Mouse (Mus musculus): Measurements from ENCODE around the gene H13. TPM values are rescaled to one million over a fixed set of nuclear protein-coding genes. Genes with fewer than 3 reads are reported as not detected.

The H13 gene
- polyA plus RNA-seq, 1 experiment, result 71.3 TPM

- Histone ChIP-seq H3K4me3 (replicated peaks; ENCODE audit: control insufficient read depth, low read depth, low read length) (no peak overlapping the region), H3K27ac (ENCODE audit: control insufficient read depth, insufficient read depth, low read depth, low read length, poor library complexity) (no peak overlapping the region), H3K4me1 (ENCODE audit: control insufficient read depth, insufficient read depth, low read length) (no peaks in the 10 kb centered on the region)
- WGBS, result 44% methylated on average over 3 of the region's 3 CpGs
- TF ChIP-seq POLR2A (IDR thresholded peaks at IDR 0.05; ENCODE audit: borderline replicate concordance, control insufficient read depth, low read depth, low read length) (no peak), CTCF (IDR thresholded peaks at IDR 0.05; ENCODE audit: control insufficient read depth, insufficient read depth, low read length) (no peak)
Measured at GRCm38 (mm10) chr2:152629239-152629638, 40.0 kb upstream of the H13 start.

GRCm38 (mm10) chr2:152629904-152630303 is 39.4 kb upstream of the H13 start:
- TF ChIP-seq POLR2A (IDR thresholded peaks at IDR 0.05; ENCODE audit: borderline replicate concordance, control insufficient read depth, low read depth, low read length), result no peak
- no peak for TF ChIP-seq CTCF (IDR thresholded peaks at IDR 0.05; ENCODE audit: control insufficient read depth, insufficient read depth, low read length)
- WGBS, result 88% methylated on average over 6 of the region's 6 CpGs
- H3K27ac ChIP-seq (ENCODE audit: control insufficient read depth, insufficient read depth, low read depth, low read length, poor library complexity), result no peak overlapping the region
- H3K4me1 ChIP-seq (ENCODE audit: control insufficient read depth, insufficient read depth, low read length), result no peaks in the 10 kb centered on the region
- H3K4me3 ChIP-seq (replicated peaks; ENCODE audit: control insufficient read depth, low read depth, low read length), result no peak overlapping the region

GRCm38 (mm10) chr2:152633334-152633733 is 35.9 kb upstream of the H13 start:
- Histone ChIP-seq H3K4me3 (replicated peaks; ENCODE audit: control insufficient read depth, low read depth, low read length) (no peak overlapping the region), H3K4me1 (ENCODE audit: control insufficient read depth, insufficient read depth, low read length) (no peaks in the 10 kb centered on the region), H3K27ac (ENCODE audit: control insufficient read depth, insufficient read depth, low read depth, low read length, poor library complexity) (no peak overlapping the region)
- 62% methylated on average over 17 of the region's 17 CpGs for WGBS
- TF ChIP-seq POLR2A (IDR thresholded peaks at IDR 0.05; ENCODE audit: borderline replicate concordance, control insufficient read depth, low read depth, low read length) (no peak), CTCF (IDR thresholded peaks at IDR 0.05; ENCODE audit: control insufficient read depth, insufficient read depth, low read length) (no peak)

GRCm38 (mm10) chr2:152634311-152634710 is 35.0 kb upstream of the H13 start:
- TF ChIP-seq CTCF (IDR thresholded peaks at IDR 0.05; ENCODE audit: control insufficient read depth, insufficient read depth, low read length) (no peak), POLR2A (IDR thresholded peaks at IDR 0.05; ENCODE audit: borderline replicate concordance, control insufficient read depth, low read depth, low read length) (no peak)
- WGBS, result 82% methylated on average over 29 of the region's 29 CpGs
- no peaks in the 10 kb centered on the region; the same call in 1 of the 2 replicates for H3K4me1 ChIP-seq (ENCODE audit: control insufficient read depth, insufficient read depth, low read length)
- no peak overlapping the region for H3K4me3 ChIP-seq (replicated peaks; ENCODE audit: control insufficient read depth, low read depth, low read length)
- H3K27ac ChIP-seq (ENCODE audit: control insufficient read depth, insufficient read depth, low read depth, low read length, poor library complexity), result no peak overlapping the region

- Histone ChIP-seq H3K4me1 (ENCODE audit: control insufficient read depth, insufficient read depth, low read length) (no peaks in the 10 kb centered on the region; the same call in 1 of the 2 replicates), H3K4me3 (replicated peaks; ENCODE audit: control insufficient read depth, low read depth, low read length) (no peak overlapping the region), H3K27ac (ENCODE audit: control insufficient read depth, insufficient read depth, low read depth, low read length, poor library complexity) (no peak overlapping the region)
- 70% methylated on average over 23 of the region's 23 CpGs for WGBS
- TF ChIP-seq CTCF (IDR thresholded peaks at IDR 0.05; ENCODE audit: control insufficient read depth, insufficient read depth, low read length) (no peak), POLR2A (IDR thresholded peaks at IDR 0.05; ENCODE audit: borderline replicate concordance, control insufficient read depth, low read depth, low read length) (no peak)
Measured at GRCm38 (mm10) chr2:152636246-152637005, 32.8 kb upstream of the H13 start.

- Histone ChIP-seq H3K4me1 (ENCODE audit: control insufficient read depth, insufficient read depth, low read length) (no peaks in the 10 kb centered on the region; the same call in 1 of the 2 replicates), H3K27ac (ENCODE audit: control insufficient read depth, insufficient read depth, low read depth, low read length, poor library complexity) (no peak overlapping the region), H3K4me3 (replicated peaks; ENCODE audit: control insufficient read depth, low read depth, low read length) (no peak overlapping the region)
- 73% methylated on average over 6 of the region's 6 CpGs for WGBS
- TF ChIP-seq POLR2A (IDR thresholded peaks at IDR 0.05; ENCODE audit: borderline replicate concordance, control insufficient read depth, low read depth, low read length), result no peak
- TF ChIP-seq CTCF (IDR thresholded peaks at IDR 0.05; ENCODE audit: control insufficient read depth, insufficient read depth, low read length), result no peak
Measured at GRCm38 (mm10) chr2:152637006-152637322, 32.3 kb upstream of the H13 start.

GRCm38 (mm10) chr2:152637381-152637780 is 31.9 kb upstream of the H13 start:
- TF ChIP-seq CTCF (IDR thresholded peaks at IDR 0.05; ENCODE audit: control insufficient read depth, insufficient read depth, low read length), result no peak
- TF ChIP-seq POLR2A (IDR thresholded peaks at IDR 0.05; ENCODE audit: borderline replicate concordance, control insufficient read depth, low read depth, low read length), result no peak
- no peaks in the 10 kb centered on the region; the same call in 1 of the 2 replicates for H3K4me1 ChIP-seq (ENCODE audit: control insufficient read depth, insufficient read depth, low read length)
- WGBS, result 86% methylated on average over 4 of the region's 4 CpGs
- no peak overlapping the region for H3K4me3 ChIP-seq (replicated peaks; ENCODE audit: control insufficient read depth, low read depth, low read length)
- no peak overlapping the region for H3K27ac ChIP-seq (ENCODE audit: control insufficient read depth, insufficient read depth, low read depth, low read length, poor library complexity)

GRCm38 (mm10) chr2:152638865-152639264 is 30.4 kb upstream of the H13 start:
- 62% methylated on average over 6 of the region's 6 CpGs for WGBS
- Histone ChIP-seq H3K27ac (ENCODE audit: control insufficient read depth, insufficient read depth, low read depth, low read length, poor library complexity) (no peak overlapping the region), H3K4me3 (replicated peaks; ENCODE audit: control insufficient read depth, low read depth, low read length) (no peak overlapping the region), H3K4me1 (ENCODE audit: control insufficient read depth, insufficient read depth, low read length) (no peaks in the 10 kb centered on the region; the same call in 1 of the 2 replicates)
- no peak for TF ChIP-seq POLR2A (IDR thresholded peaks at IDR 0.05; ENCODE audit: borderline replicate concordance, control insufficient read depth, low read depth, low read length)
- TF ChIP-seq CTCF (IDR thresholded peaks at IDR 0.05; ENCODE audit: control insufficient read depth, insufficient read depth, low read length), result no peak
